Mouse (Mus musculus): ENCODE results near the gene Fem1a.

The Fem1a gene

DNA sequence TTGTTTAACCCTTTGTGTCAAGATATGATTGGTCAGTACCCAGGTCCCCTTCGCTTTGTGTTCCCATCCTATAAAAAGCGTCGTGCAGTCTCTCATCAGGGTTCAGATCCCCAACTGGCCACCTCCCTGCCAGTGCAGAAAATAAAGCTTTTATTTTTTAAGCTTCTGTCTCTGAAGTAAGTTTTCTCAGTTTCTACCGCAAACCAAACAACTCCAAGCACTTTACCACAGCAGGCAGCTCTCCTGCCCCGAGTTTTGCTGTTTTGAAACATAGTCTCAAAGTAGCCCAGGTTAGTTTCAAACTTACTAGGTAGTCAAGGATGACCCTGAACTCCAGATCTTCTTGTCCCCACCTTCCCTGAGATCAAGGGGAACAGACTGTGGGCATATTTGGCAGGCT, 21.7 kb downstream of the Fem1a start:
- DNase-seq (ENCODE audit: low spot score), result no peak

DNA sequence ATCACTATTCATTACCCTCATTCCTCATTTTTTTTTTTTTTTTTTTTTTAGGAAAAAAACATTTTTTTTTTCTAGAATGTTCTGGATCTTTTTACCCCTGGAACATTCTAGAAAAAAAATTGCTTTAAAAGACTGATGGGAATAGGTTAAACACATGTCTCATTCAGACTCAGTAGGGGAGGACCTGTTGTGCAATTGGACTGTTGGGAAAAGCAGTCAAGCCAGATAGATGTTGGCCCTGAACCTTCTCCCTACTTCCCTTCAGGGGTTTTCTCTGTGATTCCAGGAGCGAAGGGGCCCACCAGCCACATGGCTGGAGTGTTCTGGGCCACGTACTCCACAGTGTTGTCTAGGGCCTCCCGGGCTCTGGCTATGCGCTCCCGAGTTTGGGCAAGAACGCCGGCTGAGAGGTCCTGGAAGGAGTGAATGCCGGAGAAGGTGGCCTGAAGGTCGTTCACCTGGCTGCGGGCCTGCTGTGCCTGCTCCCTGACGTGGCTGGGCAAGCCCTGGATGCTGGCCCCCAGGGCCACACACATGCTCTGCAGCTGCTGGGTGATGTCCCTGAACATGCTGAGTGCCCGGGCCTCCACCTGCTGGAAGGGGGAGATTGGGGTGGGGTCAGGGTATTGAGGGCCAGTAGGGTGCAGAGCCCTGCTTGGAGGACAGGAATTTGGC, 23.0 kb downstream of the Fem1a start:
- DNase-seq (ENCODE audit: low spot score), result no peak

- DNase-seq (ENCODE audit: low spot score), result no peak
These were observed 24.6 kb downstream of the Fem1a start for GRCm38 (mm10) chr17:56281193-56281592.

DNA sequence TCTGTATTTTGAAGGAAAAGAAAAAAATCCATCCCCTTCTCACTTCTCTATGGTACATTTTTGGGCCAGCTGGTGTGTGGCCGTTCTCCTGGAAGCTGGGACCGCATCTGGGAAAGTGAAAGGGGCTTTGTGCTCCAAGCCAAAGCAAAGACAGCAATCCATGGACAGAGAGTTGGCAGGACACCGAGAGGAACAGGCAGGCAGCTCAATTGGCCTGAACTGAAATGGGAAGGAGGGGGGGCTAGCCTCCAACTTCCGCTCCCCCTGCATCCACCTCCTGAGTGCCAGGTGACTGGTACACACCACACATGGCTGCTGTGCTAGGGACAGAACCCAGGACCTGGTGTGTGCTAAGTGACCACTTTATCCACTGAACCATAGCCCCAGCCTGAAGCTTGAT, 26.2 kb downstream of the Fem1a start:
- no peak for DNase-seq (ENCODE audit: low spot score)

DNA sequence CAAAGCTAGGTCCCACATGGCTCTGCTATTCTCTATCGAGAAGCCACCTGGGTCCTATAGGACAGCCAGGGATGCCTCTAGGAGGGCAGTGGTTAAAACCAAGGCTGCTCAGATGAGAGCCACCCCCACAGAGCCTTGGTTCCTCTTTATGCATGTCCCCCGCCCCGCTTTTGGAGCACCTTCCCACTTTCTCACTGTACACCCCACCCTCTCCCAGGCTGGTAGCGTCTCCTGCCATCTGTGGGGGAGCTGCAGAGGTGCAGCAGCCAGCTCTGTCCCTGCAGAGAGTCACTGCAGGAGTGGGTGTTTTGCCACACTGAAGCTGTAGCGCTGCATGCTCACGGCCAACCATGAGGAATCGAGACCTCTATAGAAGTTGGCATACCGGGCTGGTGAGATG, 26.7 kb downstream of the Fem1a start:
- DNase-seq (ENCODE audit: low spot score), result no peak

- DNase-seq (ENCODE audit: low spot score), result no peak
These were observed 29.4 kb downstream of the Fem1a start for GRCm38 (mm10) chr17:56285995-56286394.

GRCm38 (mm10) chr17:56287830-56288229, 31.2 kb downstream of the Fem1a start:
- DNase-seq (ENCODE audit: low spot score), result no peak

DNA sequence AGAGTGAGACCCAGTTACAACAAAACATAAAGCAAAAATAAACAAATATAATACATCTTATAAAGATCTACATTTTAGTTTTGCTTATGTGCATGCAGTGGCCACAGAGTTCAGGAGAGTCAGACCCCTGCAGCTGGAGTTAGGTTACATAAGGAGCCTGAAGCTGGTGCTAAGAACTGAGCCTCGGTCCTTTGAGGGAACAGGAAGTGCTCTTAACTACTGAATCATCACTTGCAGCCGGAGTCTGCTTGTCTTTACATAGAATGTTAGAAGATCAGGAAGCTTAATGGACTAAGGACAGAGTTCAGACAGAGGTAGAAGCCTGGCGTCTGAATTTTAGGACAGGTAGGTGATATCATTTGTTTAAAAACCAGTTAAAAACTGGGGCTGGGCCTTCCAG, 32.3 kb downstream of the Fem1a start:
- DNase-seq (ENCODE audit: low spot score), result no peak

DNA sequence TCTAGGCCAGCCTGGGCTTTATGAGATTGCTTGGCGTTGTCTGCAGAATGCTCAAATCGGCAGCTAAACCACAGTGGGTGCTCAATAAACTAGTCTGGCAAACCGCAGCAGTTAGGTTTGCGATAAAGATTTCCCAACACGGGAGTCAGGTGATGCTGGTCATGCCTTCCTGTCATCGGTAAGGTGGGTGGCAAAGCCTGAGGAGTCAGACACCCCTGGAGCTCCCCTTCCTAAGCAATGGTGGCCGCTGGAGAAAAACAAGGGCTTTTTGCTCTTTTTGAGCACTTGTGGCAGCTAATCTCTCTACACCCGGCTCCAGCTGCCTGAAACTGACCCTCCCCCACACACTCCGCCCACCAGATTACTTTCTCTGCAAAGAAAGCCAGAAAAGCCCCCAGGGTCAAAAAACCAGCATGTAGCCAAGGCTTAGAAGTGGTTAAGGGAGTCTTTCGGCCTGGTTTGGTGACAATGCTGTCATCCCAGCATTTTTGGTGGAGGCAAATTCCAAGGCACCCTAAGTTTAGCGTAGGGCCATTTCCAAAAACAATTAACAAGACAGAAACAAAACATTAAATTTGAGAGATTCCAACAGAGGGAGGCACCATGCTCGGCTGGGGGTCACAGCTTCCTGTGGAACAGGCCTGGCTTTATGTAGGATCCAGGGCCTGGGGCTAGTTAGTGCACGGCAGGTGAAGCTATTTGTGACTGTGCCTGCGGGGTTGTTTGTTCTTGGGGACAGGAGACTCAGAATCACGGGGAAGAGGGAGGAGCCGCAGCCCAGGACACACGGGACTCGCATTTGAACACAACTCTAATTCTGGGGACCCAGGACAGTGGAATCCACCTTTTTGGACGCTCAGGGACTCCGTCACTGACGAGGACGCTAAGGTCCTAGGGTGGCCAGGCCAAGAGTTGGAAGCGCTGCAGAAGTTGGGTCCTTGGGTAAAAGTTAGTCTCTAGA, 33.0 kb downstream of the Fem1a start:
- DNase-seq (ENCODE audit: low spot score), result no peak

- peak; percentile 85 for DNase-seq (ENCODE audit: low spot score)
These were observed 34.0 kb downstream of the Fem1a start for GRCm38 (mm10) chr17:56290388-56291170.

- DNase-seq (ENCODE audit: low spot score), result peak; percentile 81
These were observed 34.5 kb downstream of the Fem1a start for GRCm38 (mm10) chr17:56291171-56291511.

GRCm38 (mm10) chr17:56291826-56292475, 35.3 kb downstream of the Fem1a start:
- no peak for DNase-seq (ENCODE audit: low spot score)

GRCm38 (mm10) chr17:56292531-56293222, 36.1 kb downstream of the Fem1a start, which contains the start of gene Plin3:
Gene Plin3 (minus strand): TSS chr17:56292873.
- DNase-seq (ENCODE audit: low spot score), result no peak

DNA sequence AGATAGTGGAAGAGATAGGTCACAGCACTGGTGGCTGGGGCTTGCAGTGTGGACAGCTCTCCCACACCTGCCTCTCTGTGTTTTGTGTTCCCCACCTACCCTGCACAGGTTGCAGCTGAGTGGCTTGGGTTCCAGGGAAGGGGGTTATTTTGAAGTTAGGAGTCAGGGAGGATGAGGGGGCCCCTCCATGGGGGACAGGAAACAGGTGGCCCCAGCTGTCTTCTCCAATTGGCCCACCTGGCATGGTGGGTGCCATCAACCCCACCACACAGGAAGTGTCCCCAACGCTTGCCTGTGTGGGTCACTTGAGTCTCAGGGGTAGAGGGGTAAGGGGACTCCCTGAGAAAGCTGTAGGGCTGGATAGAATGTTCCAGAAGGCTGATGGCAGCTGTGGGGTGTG, 36.7 kb downstream of the Fem1a start:
- DNase-seq (ENCODE audit: low spot score), result no peak

DNA sequence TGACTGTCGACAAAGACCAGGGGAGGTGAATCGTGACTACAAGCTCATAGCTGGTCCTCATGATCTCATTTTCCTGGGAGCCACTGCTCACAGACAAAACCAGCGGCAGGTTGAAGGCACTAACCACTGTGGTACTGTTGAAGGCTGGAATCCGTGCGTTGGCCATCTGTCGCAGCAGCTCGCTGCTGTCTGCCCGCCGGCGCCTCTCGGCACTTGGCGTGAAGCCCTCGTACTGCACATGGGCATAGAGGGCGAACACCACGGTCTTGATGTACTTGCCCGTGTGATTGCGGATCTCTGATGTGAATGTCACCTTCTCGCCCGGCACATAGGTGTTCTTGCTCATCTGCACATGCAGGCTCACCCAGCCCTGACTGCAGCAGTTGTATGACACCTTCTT, 37.6 kb downstream of the Fem1a start:
- no peak for DNase-seq (ENCODE audit: low spot score)

DNA sequence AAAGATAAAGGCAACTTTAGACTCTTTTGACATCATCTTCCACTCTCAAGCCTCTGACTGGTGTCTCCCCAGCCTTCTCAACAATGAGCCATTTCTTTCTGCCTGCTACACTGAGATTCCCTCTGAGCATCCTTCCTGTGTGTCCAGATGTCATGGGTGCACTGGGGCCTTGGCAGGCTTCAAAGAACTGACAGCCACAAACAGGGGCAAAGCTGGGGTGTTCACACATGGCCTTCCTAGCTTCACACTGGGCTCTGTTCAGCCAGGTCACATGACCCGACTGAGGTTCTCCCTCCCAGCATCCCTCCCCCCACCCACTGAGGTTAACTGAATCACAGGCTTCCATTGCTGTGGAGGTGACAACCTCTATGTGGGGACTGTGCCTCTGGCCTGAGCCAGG, 39.6 kb downstream of the Fem1a start:
- no peak for DNase-seq (ENCODE audit: low spot score)

- no peak for DNase-seq (ENCODE audit: low spot score)
These were observed 41.6 kb downstream of the Fem1a start for GRCm38 (mm10) chr17:56298238-56298637.

GRCm38 (mm10) chr17:56300186-56300585, 43.6 kb downstream of the Fem1a start, which contains the start of gene Arrdc5:
Gene Arrdc5 (minus strand): TSS chr17:56300286.
- no peak for DNase-seq (ENCODE audit: low spot score)

DNA sequence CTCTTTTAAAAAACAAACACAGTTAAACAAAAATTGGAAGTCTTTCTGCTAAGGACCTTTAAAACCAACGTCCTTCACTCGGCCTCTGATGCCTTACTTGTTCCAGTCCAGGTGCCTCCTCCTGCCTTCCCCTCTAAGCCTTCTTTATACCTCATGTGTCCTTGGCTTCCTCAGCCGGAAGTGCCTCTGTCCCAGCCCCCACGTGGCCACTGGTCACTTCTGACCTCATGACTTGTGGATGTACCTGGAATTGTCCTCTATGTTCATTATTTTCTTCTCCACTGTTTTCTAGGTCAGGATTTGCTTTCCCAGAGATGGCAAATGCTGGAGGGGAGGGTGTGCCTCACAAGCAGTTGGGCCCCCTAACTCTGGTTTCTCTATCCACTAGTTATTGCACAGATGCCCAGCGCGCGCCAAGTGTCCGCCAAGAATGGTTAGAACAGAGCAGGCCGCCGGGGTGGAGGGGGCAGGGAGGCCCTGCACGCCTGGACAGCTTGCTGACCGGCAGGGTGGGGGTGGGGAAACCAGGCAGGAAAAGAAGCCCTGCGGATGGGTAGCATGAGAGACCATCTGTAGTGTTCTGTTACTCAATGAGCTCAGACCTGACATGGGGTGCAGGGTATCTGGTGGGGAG, 45.9 kb downstream of the Fem1a start:
- no peak for DNase-seq (ENCODE audit: low spot score)

DNA sequence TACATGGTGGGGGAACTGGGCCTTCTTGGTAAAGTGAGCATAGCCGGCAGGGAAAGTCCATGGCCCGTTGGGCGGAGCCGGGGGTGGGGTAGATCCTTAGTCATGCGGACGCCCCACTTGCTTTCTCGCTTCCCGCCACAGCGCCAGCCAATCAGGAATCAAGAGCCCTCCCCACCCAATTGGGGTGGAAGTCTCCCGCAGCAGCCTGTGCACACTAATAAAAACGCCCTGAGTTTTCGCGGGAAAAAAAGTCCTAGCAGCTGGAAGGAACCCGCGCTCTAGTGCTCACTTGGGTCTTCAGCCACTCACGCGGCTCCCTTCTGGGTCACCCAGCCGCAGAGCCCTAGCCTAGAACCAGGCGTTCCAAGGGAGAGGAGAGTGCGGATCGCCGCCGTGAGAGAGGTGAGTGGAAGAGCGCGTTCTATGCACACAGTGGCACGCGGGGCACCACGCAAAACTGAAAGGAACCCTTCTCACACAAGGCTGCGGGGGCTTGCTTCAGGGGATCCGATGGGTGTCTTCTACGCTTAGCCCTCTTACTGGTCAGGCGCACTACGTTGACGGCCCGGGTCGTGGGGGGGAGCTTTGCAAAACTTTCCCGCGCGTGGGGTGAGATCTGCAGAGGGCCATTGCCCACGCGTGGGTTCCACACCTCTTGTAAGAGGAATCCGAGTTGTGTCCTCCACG, 46.7 kb downstream of the Fem1a start, which contains the start of gene Uhrf1:
Uhrf1 (plus strand) TSS at position 162 of the 687 bp plus-strand sequence.
- DNase-seq (ENCODE audit: low spot score), result no peak

All from layer of hippocampus, adult 11-12 months (tissue).